Mouse (Mus musculus): ENCODE results near the gene Sall1. TPM values are rescaled to one million over a fixed set of nuclear protein-coding genes. Genes with fewer than 3 reads are reported as not detected.

The Sall1 gene
- polyA plus RNA-seq, 1 experiment from 2014 or later, result 0.21 TPM

Small RNA genes lying within 50 kb of the gene (microRNA-seq; reads per million reads assigned to microRNA genes)
- not detected for gene Mir8110
